Mouse (Mus musculus) CH12.LX (cell line): ENCODE measurements around the gene Slco1c1. TPM values are rescaled to one million over a fixed set of nuclear protein-coding genes. Genes with fewer than 3 reads are reported as not detected.

Source experiments
- DNase-seq: peaks from one replicate; pipeline ENCODE4 v3.0.0-alpha.2; 2013; ENCODE audit errors: extremely low read depth
- H3K27ac ChIP-seq: 2 replicates; pipeline ENCODE4 v1.5.1; 2012; ENCODE audit warnings: low read depth, mild to moderate bottlenecking, control low read depth, moderate library complexity; ENCODE audit not compliant: insufficient read depth
- H3K27me3 ChIP-seq: replicated peaks from 2 replicates; pipeline ENCODE3; 2012; ENCODE audit warnings: inconsistent platforms
- H3K36me3 ChIP-seq, 2 experiments: replicated peaks in 1 of 2; 2 replicates each; pipeline versions ENCODE3 to v1.6.1; 2012; ENCODE audit warnings: inconsistent platforms in 1 of 2, low read length in 1 of 2, mild to moderate bottlenecking in 1 of 2, mixed read lengths in 1 of 2, moderate library complexity in 1 of 2; ENCODE audit not compliant: control insufficient read depth in 1 of 2, insufficient read depth in 1 of 2
- H3K4me1 ChIP-seq, 2 experiments: 2 replicates each; pipeline ENCODE4 v1.6.1; 2012; ENCODE audit warnings: inconsistent platforms in 1 of 2, moderate library complexity in 1 of 2; ENCODE audit not compliant: insufficient read depth in 2 of 2, control insufficient read depth in 1 of 2
- H3K4me2 ChIP-seq: 2 replicates; pipeline ENCODE4 v1.6.1; 2012; ENCODE audit warnings: low read depth, mild to moderate bottlenecking, control low read depth; ENCODE audit not compliant: poor library complexity, insufficient read depth, severe bottlenecking
- H3K4me3 ChIP-seq, 3 experiments: fragments of 150-350 bp in 1 of 3; sonication (generic) in 1 of 3; replicated peaks in 1 of 3; 2 replicates each; pipeline versions ENCODE3 to v1.5.1; 2011 to 2012; ENCODE audit warnings: low read depth in 2 of 3, low read length in 2 of 3, mild to moderate bottlenecking in 2 of 3, moderate library complexity in 2 of 3, control low read depth in 1 of 3, improper control_type of control experiment in 1 of 3, inconsistent platforms in 1 of 3, mixed read lengths in 1 of 3; ENCODE audit not compliant: poor library complexity in 1 of 3
- H3K79me2 ChIP-seq: replicated peaks from 2 replicates; pipeline ENCODE4 v1.6.1; 2012; ENCODE audit warnings: mild to moderate bottlenecking, moderate library complexity; ENCODE audit not compliant: control insufficient read depth, poor library complexity, insufficient read depth, severe bottlenecking; ENCODE audit errors: extremely low read depth
- H3K9ac ChIP-seq: 2 replicates; pipeline ENCODE4 v1.6.1; 2012; ENCODE audit warnings: low read depth, mild to moderate bottlenecking, control low read depth, moderate library complexity; ENCODE audit not compliant: insufficient read depth
- H3K9me3 ChIP-seq: replicated peaks from 2 replicates; pipeline ENCODE3; 2012; ENCODE audit warnings: low read length, inconsistent platforms, mixed read lengths
- BHLHE40 ChIP-seq: IDR thresholded peaks from 2 replicates; pipeline ENCODE4 v1.6.1; 2011; ENCODE audit warnings: mild to moderate bottlenecking, low read depth, low read length, improper control_type of control experiment
- ELF1 ChIP-seq: IDR thresholded peaks from 2 replicates; pipeline ENCODE4 v1.6.1; 2014; ENCODE audit warnings: low read depth, mild to moderate bottlenecking, inconsistent platforms, low read length, improper control_type of control experiment
- EP300 ChIP-seq: IDR thresholded peaks from 2 replicates; pipeline ENCODE4 v1.6.1; 2011; ENCODE audit warnings: low read length, improper control_type of control experiment
- ETS1 ChIP-seq: conservative IDR thresholded peaks from 2 replicates; pipeline ENCODE4 v1.6.1; 2012; ENCODE audit warnings: low read depth, mild to moderate bottlenecking, inconsistent platforms, low read length, improper control_type of control experiment, moderate library complexity
- HCFC1 ChIP-seq: IDR thresholded peaks from 2 replicates; pipeline ENCODE4 v1.6.1; 2012; ENCODE audit warnings: low read depth, mild to moderate bottlenecking, inconsistent platforms, low read length, improper control_type of control experiment
- KAT2A ChIP-seq: IDR thresholded peaks from 2 replicates; pipeline ENCODE4 v1.6.1; 2012; ENCODE audit warnings: low read length, improper control_type of control experiment, inconsistent platforms; ENCODE audit not compliant: insufficient replicate concordance
- MXI1 ChIP-seq: IDR thresholded peaks from 2 replicates; pipeline ENCODE4 v1.6.1; 2011; ENCODE audit warnings: mild to moderate bottlenecking, low read depth, low read length, improper control_type of control experiment
- POLR2A ChIP-seq: IDR thresholded peaks from 2 replicates; pipeline ENCODE4 v1.6.1; 2011; ENCODE audit warnings: low read depth, mild to moderate bottlenecking, improper control_type of control experiment, low read length
- POLR2AphosphoS2 ChIP-seq: IDR thresholded peaks from 2 replicates; pipeline ENCODE4 v1.6.1; 2011; ENCODE audit warnings: low read depth, low read length, improper control_type of control experiment
- USF2 ChIP-seq: conservative IDR thresholded peaks from 2 replicates; pipeline ENCODE4 v1.6.1; 2011; ENCODE audit warnings: low read depth, low read length, improper control_type of control experiment
- ZKSCAN1 ChIP-seq: IDR thresholded peaks from 2 replicates; pipeline ENCODE4 v1.6.1; 2012; ENCODE audit warnings: low read depth, inconsistent platforms, low read length, improper control_type of control experiment, borderline replicate concordance
- dilution Hi-C: fragments of 300-500 bp; cut with MboI; formaldehyde crosslinking; loops from 2 replicates; pipeline ENCODE4 v1.14.3; 2020; ENCODE audit warnings: low sequenced_read_pairs; ENCODE audit not compliant: extremely low pct_unique_long_range_greater_than_20kb, extremely low pct_ligation_motif_present
- in situ Hi-C: fragments of 300-500 bp; cut with MboI; formaldehyde crosslinking; loops from 3 replicates; pipeline ENCODE4 v1.14.3; 2019; ENCODE audit warnings: low sequenced_read_pairs, low pct_ligation_motif_present, low pct_unique_long_range_greater_than_20kb, mixed read lengths
- polyA plus RNA-seq: library from polyadenylated mRNA; unstranded; fragments of >175 nt; gene quantifications from 2 replicates; pipeline ENCODE4 v1.2.1, GENCODE M21; 2012; ENCODE audit warnings: low read depth; ENCODE audit not compliant: insufficient read length
- total RNA-seq, 2 experiments: library from RNA; depleted of rRNA; stranded (reverse); fragments of 300-350 nt in 1 of 2; fragments of >200 nt in 1 of 2; gene quantifications; 2 replicates each; pipeline ENCODE4 v1.2.3; 2012 to 2014

Slco1c1 gene
- total RNA-seq (2012; rRNA removed) (not detected in 2 replicates), total RNA-seq (2014; rRNA removed) (not detected in 2 replicates), polyA plus RNA-seq (not detected in 2 replicates)

- H3K27me3 ChIP-seq, result no peaks in the 10 kb centered on the region
- H3K9me3 ChIP-seq, result peaks cover 2% of the 10 kb centered on the region
- H3K27ac ChIP-seq, result no peak within 1 kb of the TSS
- H3K79me2 ChIP-seq, result no peaks in the 10 kb centered on the region
- dilution Hi-C loops (no loop called here), in situ Hi-C loops (no loop called here)
- no peaks in the 10 kb centered on the region for H3K4me1 ChIP-seq
- H3K9ac ChIP-seq, result no peak within 1 kb of the TSS
- no peak within 1 kb of the TSS for H3K4me3 ChIP-seq
- DNase-seq, result no peak
- no peak for TF ChIP-seq MXI1
- no peak for TF ChIP-seq USF2
- TF ChIP-seq POLR2A, result no peak
- TF ChIP-seq POLR2AphosphoS2, result no peak
- TF ChIP-seq KAT2A, result no peak
- no peak within 1 kb of the TSS for H3K4me2 ChIP-seq
- H3K36me3 ChIP-seq, result no peaks in the 10 kb centered on the region
Measured at GRCm38 (mm10) chr6:141523747-141524640, at the start of gene Slco1c1. Gene Slco1c1, plus strand, starts transcription at chr6:141524368.

GRCm38 (mm10) chr6:141474696-141475095 is 49.5 kb upstream of the Slco1c1 start:
- Histone ChIP-seq H3K27me3 (no peaks in the 10 kb centered on the region), H3K79me2 (no peaks in the 10 kb centered on the region), H3K4me1 (no peaks in the 10 kb centered on the region), H3K27ac (no peak overlapping the region), H3K4me2 (no peak overlapping the region), H3K36me3 (no peaks in the 10 kb centered on the region), H3K9ac (no peak overlapping the region), H3K9me3 (peaks cover 12% of the 10 kb centered on the region), H3K4me3 (no peak overlapping the region)
- TF ChIP-seq BHLHE40, result no peak
- no peak for TF ChIP-seq ZKSCAN1
- TF ChIP-seq ELF1, result no peak
- no peak for TF ChIP-seq ETS1
- TF ChIP-seq HCFC1, result no peak
- in situ Hi-C loops, result loop anchor here (25.0 kb wide), 3 partner anchors 313 to 1263 kb away; partner anchors contain the start of gene Ldhb
- DNase-seq, result no peak
- dilution Hi-C loops, result no loop called here

GRCm38 (mm10) chr6:141485302-141486021 is 38.7 kb upstream of the Slco1c1 start:
- no peak for DNase-seq
- Histone ChIP-seq H3K9ac (no peak overlapping the region), H3K79me2 (no peaks in the 10 kb centered on the region), H3K27me3 (no peaks in the 10 kb centered on the region), H3K4me3 (no peak overlapping the region), H3K9me3 (no peaks in the 10 kb centered on the region), H3K27ac (no peak overlapping the region), H3K4me2 (no peak overlapping the region), H3K36me3 (no peaks in the 10 kb centered on the region), H3K4me1 (peaks cover 0 to 5% of the 10 kb centered on the region in 2 experiments; a peak in 2 of 4 replicates)
- TF ChIP-seq EP300, result no peak
- no peak for TF ChIP-seq USF2
- dilution Hi-C loops, result no loop called here
- in situ Hi-C loops, result loop anchor here (25.0 kb wide), 3 partner anchors 302 to 1252 kb away; partner anchors contain the start of gene Ldhb
